Mouse (Mus musculus): ENCODE results near the gene Ccnd3. TPM values are rescaled to one million over a fixed set of nuclear protein-coding genes. Genes with fewer than 3 reads are reported as not detected.
"Not testable (repeated sequence)": the region's sequence is repeated elsewhere in the genome, so short reads cannot be mapped to it uniquely, and the experiment has no call there.

Gene Ccnd3
- polyA plus RNA-seq, 1 experiment from 2014 or later: 1,146 TPM

DNA sequence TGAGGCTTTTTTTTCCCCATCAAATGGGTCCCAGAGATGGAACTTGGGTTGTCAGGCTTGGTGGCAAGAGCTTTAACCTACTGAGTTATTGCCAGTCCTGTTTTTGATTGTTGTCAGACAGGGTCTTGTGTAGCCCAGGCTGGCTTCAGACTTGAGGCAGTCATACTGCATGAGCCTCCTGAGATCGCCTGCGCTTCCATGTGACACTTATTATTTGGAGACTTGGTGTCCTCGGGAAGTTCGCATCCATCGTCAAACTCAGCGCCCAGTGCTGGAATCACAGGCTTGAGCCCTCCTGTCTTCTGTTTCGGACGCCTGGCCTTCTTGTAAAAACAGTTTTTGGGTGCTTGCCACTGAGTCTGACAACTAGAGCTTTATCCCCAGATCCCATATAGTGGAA is 111.3 kb downstream of the Ccnd3 start:
- DNase-seq (ENCODE audit: low spot score): no peak

DNA sequence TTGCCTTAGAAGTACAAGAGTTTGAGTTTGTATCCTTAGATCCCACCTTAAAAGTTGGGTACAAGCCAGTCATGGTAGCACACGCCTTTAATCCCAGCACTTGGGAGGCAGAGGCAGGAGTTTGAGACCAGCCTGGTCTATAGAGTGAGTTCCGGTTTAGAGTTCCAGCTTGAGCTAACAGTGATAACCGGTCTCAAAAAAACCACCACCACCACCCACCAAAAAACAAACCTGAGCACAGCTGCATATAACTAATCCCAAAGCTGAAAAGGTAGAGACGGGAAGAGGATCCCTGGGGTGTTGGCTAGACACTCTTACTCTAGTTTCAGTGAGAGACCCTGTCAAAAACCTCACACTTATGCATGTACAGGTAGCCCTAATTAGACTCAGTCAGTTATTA is 111.8 kb downstream of the Ccnd3 start:
- DNase-seq (ENCODE audit: low spot score): no peak

DNA sequence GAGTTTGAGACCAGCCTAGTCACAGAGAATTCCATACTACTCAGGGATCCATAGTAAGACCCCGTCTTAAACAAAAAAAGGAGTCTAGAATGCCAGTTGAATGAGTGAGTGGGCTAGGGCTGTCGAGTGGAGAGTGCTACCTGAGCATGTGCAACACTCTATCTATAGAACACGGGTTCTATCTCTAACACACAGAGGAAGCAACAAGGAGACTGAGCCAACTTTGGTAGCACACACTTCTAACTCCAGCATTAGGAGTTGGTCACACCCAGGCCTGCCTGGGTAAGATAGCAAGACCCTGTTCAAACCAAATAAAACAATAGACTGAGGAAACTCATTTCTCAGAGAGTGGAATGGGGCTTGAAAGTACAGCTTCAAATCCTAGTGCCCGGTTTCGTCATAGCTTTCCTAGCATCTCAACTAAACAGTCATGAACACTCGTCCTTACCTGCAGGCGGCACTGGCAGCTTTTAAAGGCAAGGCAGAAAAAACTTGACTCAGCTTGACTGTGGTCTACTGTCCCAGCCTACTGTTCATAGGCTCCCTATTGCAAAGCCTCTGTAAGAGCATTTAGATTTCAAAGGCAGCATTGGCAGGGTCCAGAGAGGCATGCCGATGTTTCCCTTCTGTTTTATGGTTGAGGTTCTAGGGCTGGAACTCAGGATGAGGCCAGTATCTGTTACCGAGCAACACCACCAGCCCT is 112.9 kb downstream of the Ccnd3 start:
- no peak for DNase-seq (ENCODE audit: low spot score)

DNA sequence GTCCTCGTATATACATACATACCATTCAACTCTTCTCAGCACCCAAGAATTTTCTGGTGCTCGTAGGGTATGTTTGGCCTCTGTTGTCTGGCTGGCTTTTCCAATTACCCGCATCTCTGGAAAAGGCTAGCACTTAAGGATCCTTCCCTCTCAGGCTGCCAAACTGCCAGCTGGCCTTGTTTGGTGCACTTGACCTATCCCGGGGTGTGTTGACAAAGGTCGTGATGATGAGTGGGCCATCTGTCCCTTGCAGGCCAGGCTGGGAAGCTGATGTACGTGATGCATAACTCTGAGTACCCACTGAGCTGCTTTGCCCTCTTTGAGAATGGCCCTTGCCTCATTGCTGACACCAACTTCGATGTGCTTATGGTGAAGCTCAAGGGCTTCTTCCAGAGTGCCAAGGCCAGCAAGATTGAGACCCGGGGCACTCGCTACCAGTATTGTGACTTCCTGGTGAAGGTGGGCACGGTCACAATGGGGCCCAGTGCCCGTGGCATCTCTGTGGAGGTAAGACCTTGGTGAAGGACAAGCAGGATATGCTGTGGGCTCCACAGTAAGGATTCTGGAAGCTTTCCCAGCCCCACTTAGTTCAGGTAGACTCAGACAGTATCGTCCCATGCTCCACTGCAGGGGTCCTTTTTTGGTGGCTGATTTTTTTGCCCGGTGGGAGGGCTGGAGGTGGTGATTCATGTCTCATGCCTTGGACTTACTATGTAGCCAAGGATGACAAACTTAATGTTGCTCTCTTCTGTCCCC is 113.9 kb downstream of the Ccnd3 start:
- no peak for DNase-seq (ENCODE audit: low spot score)

DNA sequence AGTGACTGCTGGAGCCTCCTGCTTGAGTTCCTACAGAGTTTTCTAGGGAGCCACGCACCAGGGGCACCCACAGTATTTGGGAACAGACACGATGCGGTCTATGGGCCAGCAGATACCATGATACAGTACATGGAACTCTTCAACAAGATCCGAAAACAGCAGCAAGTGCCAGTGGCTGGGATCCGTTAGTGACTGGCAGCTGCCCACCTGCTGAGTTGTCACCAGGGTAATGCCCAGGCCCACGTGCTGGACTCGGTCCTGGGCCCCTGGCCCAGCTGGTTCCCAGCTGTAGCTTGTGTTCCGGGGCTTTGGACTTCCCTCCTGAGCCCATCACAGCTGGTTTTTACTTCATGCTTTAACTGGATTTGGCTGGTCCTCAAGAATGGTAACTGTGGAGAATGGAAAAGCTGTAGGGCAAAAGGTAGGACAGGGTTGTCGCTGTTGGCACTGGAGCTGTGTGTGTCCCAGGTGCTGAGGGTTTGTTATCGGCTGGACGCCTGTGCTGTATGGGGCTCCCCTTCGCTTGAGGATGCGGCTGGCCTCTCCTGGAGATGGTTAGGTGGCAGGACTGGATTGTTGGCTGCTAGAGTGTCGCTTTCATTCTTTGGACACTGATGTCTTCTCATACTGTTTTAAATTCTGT is 118.2 kb downstream of the Ccnd3 start:
- no peak for DNase-seq (ENCODE audit: low spot score)

DNA sequence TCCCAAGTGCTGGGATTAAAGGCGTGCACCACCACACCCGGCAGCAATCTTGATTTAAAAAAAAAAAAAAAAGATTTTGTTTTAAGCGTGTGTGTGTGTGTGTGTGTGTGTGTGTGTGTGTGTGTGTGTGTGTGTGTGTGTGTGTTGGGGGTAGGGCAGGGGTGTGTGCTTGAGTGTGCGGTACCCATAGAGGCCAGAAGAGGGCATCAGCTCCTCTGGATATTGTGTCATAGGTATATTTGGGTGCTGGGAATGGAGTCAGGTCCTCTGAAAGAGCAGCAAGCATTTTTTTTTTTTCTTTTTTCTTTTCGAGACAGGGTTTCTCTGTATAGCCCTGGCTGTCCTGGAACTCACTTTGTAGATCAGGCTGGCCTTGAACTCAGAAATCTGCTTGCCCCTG is 119.7 kb downstream of the Ccnd3 start:
- DNase-seq (ENCODE audit: low spot score): not testable (repeated sequence)

DNA sequence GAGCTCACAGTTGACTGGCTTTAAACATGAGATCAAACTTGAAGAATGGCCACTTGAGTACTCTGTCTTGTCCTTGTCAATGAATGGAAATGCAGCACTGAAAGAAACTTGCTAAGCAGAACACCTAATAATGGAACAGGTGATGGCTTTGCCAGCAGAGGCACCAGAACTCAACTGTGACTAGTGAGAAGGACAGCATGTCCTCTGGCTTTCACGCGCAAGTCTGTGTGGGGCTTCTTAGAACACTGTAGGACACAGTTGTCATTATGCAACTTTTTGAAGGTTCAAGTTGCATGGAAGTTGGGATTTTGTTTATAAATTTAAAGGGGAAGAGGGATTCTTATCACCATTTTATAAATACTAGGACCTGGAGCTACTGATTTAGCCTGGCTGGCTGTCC is 120.2 kb downstream of the Ccnd3 start:
- no peak for DNase-seq (ENCODE audit: low spot score)

DNA sequence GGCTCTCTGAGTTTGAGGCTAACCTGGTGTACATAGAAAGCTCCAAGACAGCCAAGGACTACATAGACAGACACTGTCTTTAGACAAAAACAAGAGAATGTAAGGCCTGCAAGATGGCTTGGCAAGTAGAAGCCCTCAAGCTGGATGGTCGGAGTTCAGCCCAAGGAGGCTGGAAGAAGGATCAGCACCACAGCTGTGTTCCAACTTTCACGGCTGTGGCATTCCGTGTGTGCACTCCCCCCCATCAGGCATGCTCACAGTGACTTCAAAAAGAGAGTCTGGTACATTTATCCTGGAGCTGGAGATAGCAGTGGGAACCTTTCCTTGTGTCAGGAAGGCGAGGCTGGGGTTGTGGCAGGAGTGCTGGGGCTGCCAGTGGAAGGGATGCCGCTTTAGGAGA is 121.2 kb downstream of the Ccnd3 start:
- no peak for DNase-seq (ENCODE audit: low spot score)

DNA sequence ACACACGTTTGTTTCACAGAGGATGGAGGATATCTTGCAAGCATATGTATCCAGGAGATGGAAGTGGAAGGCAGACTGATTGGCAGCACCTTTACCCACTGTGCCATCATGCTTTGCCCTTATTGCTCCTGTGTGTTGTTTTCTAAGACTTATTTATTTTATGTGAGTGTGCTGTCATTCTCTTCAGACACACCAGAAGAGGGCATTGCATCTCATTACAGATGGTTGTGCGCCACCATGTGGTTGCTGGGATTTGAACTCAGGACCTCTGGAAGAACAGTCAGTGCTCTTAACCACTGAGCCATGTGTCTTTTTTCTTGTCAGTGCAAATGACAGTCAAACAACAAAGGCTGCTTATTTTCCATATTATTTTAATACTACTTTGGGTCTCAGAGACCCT is 122.9 kb downstream of the Ccnd3 start:
- DNase-seq (ENCODE audit: low spot score): no peak

DNA sequence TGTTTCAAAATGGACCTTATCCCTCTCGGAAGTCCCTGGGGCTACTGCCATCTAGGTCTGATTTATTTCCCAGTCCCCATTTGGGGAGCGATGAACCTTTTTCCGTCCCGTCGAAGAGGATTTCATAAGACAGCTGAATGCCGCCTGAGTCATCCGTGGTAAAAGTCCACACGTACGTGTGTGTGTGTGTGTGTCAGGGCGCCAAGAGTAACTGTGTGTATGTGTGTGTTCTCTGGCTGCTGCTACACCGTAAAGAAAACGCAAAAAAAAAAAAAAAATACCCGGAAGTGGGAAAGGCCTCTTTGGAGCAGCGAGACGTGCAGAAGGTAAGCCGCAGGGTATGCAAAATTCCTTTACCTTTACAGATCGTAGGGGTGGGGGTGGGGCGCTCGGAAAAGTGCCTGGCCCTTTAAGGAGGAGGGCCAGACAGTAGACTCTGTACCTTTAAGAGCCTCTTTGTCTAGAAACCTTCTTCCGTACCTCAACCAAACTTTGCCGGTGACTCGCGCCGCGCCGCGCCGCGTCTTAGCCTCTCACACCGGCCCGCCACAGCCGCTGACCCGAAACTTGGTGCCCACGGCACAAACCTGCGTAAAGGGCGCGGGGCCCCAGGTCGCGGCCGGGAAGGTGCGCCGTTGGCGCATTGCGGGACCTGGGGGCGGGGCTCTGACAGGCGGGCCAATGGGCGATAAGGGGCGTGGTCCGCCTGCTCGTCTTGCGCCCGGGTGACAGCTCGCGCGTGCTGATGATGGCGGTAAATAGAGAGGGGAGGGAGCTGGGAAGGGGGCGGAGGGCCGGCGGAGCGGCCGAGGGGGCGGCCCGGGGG is 124.2 kb downstream of the Ccnd3 start:
- peak; percentile 95 for DNase-seq (ENCODE audit: low spot score)

DNA sequence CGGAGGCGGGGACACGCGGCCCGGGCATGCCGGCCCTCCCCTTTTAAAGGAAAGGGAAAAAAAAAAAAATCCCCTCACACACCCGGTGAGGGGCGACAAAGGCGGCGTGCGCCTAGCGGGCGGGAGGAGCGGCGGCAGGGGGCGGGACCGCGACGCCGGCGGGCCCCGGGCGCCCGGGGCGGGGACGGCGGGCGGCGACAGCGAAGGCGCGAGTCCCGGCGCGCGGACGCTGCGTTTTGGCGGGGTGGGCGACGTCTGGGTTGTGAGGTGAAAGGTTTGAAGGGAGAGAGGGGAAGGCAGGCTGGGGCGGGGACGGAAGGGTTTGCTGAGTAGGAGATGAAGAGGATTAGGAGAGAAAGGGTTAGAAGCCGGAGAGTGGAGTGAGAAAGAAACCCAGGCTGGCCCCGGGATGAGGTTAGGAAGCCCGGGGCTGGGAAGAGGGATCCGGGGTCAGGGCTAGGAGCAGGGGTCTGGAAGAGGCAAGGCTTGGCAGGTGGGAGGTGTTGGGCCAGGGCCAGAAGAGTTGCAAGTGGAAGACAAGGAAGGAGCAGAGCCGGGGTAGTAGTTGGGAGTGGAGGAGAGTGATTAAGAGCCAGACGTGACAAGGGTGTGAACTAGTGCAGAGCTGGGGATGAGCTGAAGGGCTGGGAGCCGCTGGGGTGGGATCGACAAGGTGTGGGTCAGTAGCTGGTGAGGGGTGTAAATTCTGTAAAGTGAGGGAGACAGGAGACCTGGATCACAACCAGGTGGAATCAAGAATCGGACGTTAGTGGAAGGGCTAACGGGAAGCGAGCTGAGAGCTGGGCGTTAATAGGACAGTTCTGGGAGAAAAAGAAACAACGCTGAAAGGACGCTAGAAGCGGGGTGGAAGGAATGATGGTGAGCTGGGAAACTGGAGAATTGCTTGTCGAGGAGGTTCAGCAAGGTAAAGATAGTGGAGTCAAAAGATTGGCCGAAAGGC is 125.1 kb downstream of the Ccnd3 start:
- peak; percentile 78 for DNase-seq (ENCODE audit: low spot score)

DNA sequence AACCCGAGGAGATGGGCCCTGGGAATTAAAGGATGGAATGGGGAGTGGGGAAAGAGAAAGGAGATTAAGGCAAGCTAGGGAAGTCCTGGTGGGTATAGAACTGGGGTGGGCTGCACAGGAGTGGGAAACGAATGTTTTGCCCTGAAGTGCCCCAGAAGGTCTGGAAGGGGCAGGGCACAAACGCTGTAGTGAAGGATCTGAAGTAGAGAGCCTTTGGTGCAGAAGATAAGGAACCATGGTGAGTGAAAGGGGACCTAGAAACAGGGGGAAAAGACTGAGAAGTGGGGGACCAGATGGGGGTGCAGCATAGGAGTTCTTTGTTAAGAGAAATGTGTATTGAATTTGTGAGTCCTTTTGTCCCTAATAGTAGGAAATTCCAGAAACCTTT is 125.8 kb downstream of the Ccnd3 start, which contains the start of gene Usp49:
Gene Usp49 (plus strand): TSS at position 13 of the 388 bp plus-strand sequence.
- DNase-seq (ENCODE audit: low spot score): no peak

DNA sequence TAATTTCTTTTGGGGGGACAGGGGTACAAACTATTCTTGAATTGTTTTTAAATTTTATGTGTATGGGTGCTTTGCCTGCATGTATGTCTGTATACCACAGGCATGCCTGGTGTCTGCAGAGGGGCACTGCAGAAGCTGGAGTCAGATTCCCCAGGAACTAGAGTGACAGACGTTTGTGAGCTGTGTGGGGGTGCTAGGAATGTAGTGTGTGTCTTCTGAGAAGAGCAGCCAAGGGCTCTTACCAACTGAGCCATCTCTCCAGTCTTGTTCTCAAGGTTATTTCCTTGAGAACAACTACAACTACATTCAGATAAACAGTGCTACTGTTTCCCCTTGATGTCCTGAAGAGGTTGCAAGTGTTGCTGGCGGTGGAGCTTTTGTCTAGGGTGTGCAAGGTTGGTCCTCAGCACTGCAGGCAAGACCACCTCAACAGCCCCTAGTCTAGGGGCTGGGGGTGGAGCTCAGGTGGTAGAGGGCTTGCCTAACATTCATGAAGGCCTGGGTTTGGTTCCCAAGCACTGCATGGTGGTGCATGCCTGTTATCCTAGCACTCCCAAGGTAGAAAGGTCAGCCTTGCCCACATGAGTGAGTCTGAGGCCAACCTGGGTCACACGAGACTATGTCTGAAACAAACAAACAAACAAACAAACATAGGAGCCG is 127.5 kb downstream of the Ccnd3 start:
- no peak for DNase-seq (ENCODE audit: low spot score)

DNA sequence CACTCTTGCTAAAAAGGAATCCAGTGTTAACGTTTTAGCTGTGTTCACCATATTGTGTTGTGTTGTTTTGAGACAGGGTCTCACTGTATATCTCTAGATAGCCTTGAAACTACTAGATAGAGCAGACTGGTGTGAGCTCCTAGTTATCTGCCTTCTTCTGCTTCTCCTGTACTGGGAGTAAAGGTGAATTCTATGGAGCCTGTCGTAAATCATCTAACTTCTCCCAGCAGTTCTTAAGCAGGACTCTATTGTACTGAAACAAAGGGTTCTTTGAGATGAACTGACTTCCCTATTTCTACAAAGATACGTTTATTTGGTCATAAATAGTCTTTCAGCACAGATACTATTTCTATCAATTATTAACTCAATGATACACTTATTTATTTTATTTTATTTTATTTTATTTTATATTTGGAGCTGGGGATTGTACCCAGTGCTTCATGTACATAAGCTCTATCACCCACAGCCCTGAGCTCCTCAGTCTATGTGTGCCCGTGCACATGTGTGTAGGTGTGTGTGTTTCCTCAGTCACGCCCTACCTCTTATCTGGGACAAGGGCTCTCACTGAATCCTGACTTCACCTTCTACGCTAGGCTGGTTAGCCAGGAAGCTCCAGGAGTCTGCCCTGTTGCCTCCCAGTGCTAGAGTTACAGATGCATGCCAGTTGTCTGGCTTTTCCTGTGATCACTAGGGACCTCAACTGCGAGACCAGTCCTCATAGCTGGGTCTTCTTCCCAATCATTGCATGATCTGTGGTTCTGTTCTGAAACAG is 129.3 kb downstream of the Ccnd3 start:
- no peak for DNase-seq (ENCODE audit: low spot score)

DNA sequence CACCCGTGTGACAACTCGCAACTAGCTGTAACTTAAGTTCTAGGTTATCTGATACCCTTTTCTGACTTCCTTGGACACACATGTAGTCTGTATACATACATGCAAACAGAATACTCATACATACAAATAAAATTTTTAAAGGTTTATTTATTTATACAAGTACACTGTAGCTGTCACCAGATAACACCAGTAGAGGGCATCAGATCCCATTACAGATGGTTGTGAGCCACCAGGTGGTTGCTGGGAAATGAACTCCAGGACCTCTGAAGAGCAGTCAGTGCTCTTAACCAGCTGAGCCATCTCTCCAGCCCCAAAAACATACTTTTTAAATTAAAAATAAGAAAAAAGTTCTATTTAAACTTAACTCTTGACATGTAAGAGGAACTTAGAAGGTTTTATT is 138.1 kb downstream of the Ccnd3 start:
- peak; percentile 32 for DNase-seq (ENCODE audit: low spot score)

DNA sequence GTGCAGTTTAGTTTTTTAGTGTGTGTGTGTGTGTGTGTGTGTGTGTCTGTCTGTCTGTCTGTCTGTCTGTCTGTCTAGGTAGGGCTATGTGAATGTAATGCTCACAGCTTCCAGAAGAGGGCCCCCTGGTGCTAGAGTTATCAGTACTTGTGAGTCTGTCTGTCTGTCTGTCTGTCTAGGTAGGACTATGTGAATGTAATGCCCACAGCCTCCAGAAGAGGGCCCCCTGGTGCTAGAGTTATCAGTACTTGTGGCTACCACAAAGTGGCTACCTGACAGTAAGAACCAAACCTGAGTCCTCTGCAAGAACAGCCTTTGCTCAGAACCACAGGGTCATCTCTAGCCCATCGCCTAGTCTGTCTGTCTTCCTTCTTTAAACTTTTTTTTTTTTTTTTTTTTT is 141.8 kb downstream of the Ccnd3 start:
- peak; percentile 73 for DNase-seq (ENCODE audit: low spot score)

DNA sequence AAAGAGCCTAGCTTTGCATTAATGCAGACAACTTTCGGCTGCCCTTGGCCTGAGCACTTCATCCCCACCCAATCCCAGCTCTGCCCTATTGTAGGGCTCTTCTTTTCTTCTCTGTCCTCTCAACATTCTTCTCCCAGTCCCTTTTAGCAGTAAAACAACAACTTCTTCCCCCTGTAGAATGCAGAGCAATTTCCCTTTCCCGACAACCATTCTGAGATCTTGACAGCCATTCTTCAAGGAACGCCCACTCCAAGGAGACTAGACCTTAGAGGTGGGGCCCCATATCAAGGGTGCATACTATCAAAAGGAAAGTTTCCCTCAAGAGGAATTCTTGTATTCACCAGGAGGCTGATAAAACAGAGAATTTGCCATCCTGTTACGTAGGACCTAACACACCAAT is 144.1 kb downstream of the Ccnd3 start:
- DNase-seq (ENCODE audit: low spot score): no peak
